11 mouse cellular contexts compared by ENCODE assay signal in genomic region chr17:36157782-36158181, GRCm38 (mm10). TPM values are rescaled to one million over a fixed set of nuclear protein-coding genes. Genes with fewer than 3 reads are reported as not detected.
A peak's percentile ranks its signal among the peaks of the same experiment; 100 is the strongest.
DNase-seq lines count a peak whose midpoint lies in the region; ATAC-seq and TF ChIP-seq lines count a peak whose summit lies in the region.
"Not testable (repeated sequence)": the region's sequence is repeated elsewhere in the genome, so short reads cannot be mapped to it uniquely, and the experiment has no call there.
"Had no signal": no experiment of that assay in that cellular context is flagged by ENCODE, and none has a peak within 500 bp of the region (broad histone marks: within the 10 kb centered on the region; RNA-seq: fewer than 3 reads in every experiment).

No protein-coding gene starts in this region.

- peaks cover 82% of the 10 kb centered on the region for H3K27me3 ChIP-seq in forebrain, embryonic 13.5 days
- peaks cover 49% of the 10 kb centered on the region for H3K27me3 ChIP-seq in heart, embryonic 16.5 days (ENCODE audit: control insufficient read depth, insufficient read depth, low read length)
- H3K27me3 ChIP-seq in kidney, adult 2 months (replicated peaks; ENCODE audit: control insufficient read depth, insufficient read depth, low read length), result not testable (repeated sequence)
- peaks cover 94% of the 10 kb centered on the region for H3K27me3 ChIP-seq in liver, embryonic 12.5 days (replicated peaks)
- peaks cover 44% of the 10 kb centered on the region for H3K27me3 ChIP-seq in midbrain, embryonic 14.5 days (ENCODE audit: control insufficient read depth, insufficient read depth, low read length)
- H3K27me3 ChIP-seq in stomach, embryonic 15.5 days (replicated peaks), result peaks cover 53% of the 10 kb centered on the region

- H3K4me2 ChIP-seq in forebrain, embryonic 13.5 days, result peak overlapping the region; percentile 57
- peak overlapping the region; percentile 52 for H3K4me2 ChIP-seq in heart, embryonic 16.5 days (ENCODE audit: low read depth, low read length)
- peak overlapping the region; percentile 50 for H3K4me2 ChIP-seq in liver, embryonic 12.5 days
- peak overlapping the region; percentile 49 for H3K4me2 ChIP-seq in midbrain, embryonic 14.5 days (ENCODE audit: low read length)
- H3K4me2 ChIP-seq in stomach, embryonic 15.5 days, result peak overlapping the region; percentile 58

- not testable (repeated sequence) for ATAC-seq in forebrain, embryonic 13.5 days; liver, embryonic 12.5 days; midbrain, embryonic 14.5 days (ENCODE audit: low FRiP score, low TSS enrichment); stomach, embryonic 15.5 days (ENCODE audit: insufficient read depth, low FRiP score, low read depth)
- ATAC-seq in heart, embryonic 16.5 days (replicated peaks; ENCODE audit: extremely low read depth, insufficient read depth, low FRiP score), result 0 out of 2 replicates have a peak, but pooled peaks have one; percentile 45

- peak overlapping the region; percentile 43; the same call in 1 of the 2 replicates for H3K9ac ChIP-seq in forebrain, embryonic 13.5 days
- 0 out of 2 replicates have a peak overlapping the region, but pooled peaks have one; percentile 2 for H3K9ac ChIP-seq in heart, embryonic 16.5 days (ENCODE audit: low read length)
- not testable (repeated sequence) for H3K9ac ChIP-seq in liver, embryonic 12.5 days; midbrain, embryonic 14.5 days (replicated peaks; ENCODE audit: low read length); stomach, embryonic 15.5 days

- peak; percentile 59 for DNase-seq in embryo, embryonic 10 days (ENCODE audit: low spot score)
- DNase-seq in kidney, adult 2 months, result peak; percentile 20
- DNase-seq in midbrain, embryonic 14.5 days, result peak; percentile 49

- H3K4me1 ChIP-seq in forebrain, embryonic 13.5 days; heart, embryonic 16.5 days (ENCODE audit: control insufficient read depth, insufficient read depth, low read length); kidney, adult 2 months (ENCODE audit: control insufficient read depth, insufficient read depth, low read length); liver, embryonic 12.5 days; midbrain, embryonic 14.5 days (ENCODE audit: control insufficient read depth, insufficient read depth, low read length); stomach, embryonic 15.5 days: not testable (repeated sequence)

- not testable (repeated sequence) for TF ChIP-seq CTCF in kidney, adult 2 months (conservative IDR thresholded peaks at IDR 0.05; ENCODE audit: insufficient read depth, insufficient read length, low read depth, low read length)

- under 1% methylated on average over 36 of the region's 36 CpGs for WGBS in forebrain, embryonic 13.5 days
- WGBS in heart, embryonic 16.5 days, result 0% methylated on average over 36 of the region's 36 CpGs
- WGBS in kidney, adult 2 months, result 3% methylated on average over 36 of the region's 36 CpGs
- 2% methylated on average over 36 of the region's 36 CpGs for WGBS in liver, embryonic 12.5 days (ENCODE audit: insufficient replicate concordance)
- WGBS in midbrain, embryonic 14.5 days, result under 1% methylated on average over 36 of the region's 36 CpGs
- 0% methylated on average over 35 of the region's 36 CpGs for WGBS in stomach, embryonic 15.5 days

- H3K27ac ChIP-seq in forebrain, embryonic 13.5 days; heart, embryonic 16.5 days (ENCODE audit: low read length); kidney, adult 2 months (ENCODE audit: insufficient read depth, low read depth, low read length); liver, embryonic 12.5 days; midbrain, embryonic 14.5 days (replicated peaks; ENCODE audit: low read depth, low read length); stomach, embryonic 15.5 days: not testable (repeated sequence)

- H3K4me3 ChIP-seq in forebrain, embryonic 13.5 days, result peak overlapping the region; percentile 28
- H3K4me3 ChIP-seq in heart, embryonic 16.5 days (ENCODE audit: low read length), result peak overlapping the region; percentile 31
- H3K4me3 ChIP-seq in kidney, adult 2 months (ENCODE audit: insufficient read depth, low read depth, low read length), result not testable (repeated sequence)
- peak overlapping the region; percentile 13; the same call in 1 of the 2 replicates for H3K4me3 ChIP-seq in liver, embryonic 12.5 days
- H3K4me3 ChIP-seq in midbrain, embryonic 14.5 days (replicated peaks; ENCODE audit: low read depth, low read length), result peak overlapping the region; percentile 22
- H3K4me3 ChIP-seq in stomach, embryonic 15.5 days (replicated peaks), result peak overlapping the region; percentile 34

- H3K36me3 ChIP-seq in forebrain, embryonic 13.5 days (ENCODE audit: poor library complexity, severe bottlenecking); heart, embryonic 16.5 days (ENCODE audit: control insufficient read depth, insufficient read depth); kidney, adult 2 months (ENCODE audit: control insufficient read depth, insufficient read depth, low read length); liver, embryonic 12.5 days; midbrain, embryonic 14.5 days (ENCODE audit: control insufficient read depth, insufficient read depth, low read length); stomach, embryonic 15.5 days: not testable (repeated sequence)

- TF ChIP-seq POLR2A in kidney, adult 2 months (IDR thresholded peaks at IDR 0.05; ENCODE audit: low read depth, low read length), result not testable (repeated sequence)

- not testable (repeated sequence) for H3K9me3 ChIP-seq in forebrain, embryonic 13.5 days (replicated peaks); heart, embryonic 16.5 days (replicated peaks; ENCODE audit: control insufficient read depth, low read length); liver, embryonic 12.5 days (replicated peaks); midbrain, embryonic 14.5 days (ENCODE audit: control insufficient read depth, low read length); stomach, embryonic 15.5 days

RNA-seq across cellular contexts. Expression of gene Gm8909, which starts 10.6 kb away (rescaled TPM):
- not detected in 2 replicates for polyA plus RNA-seq in forebrain, embryonic 13.5 days (2015; fragmentation: Nextera tagmentation; extraction: Ambion mirVana)
- 1.8 and 1.9 TPM in 2 replicates for polyA plus RNA-seq in heart, embryonic 16.5 days (2015; fragmentation: Nextera tagmentation; extraction: Ambion mirVana)
- polyA plus RNA-seq in kidney, adult 2 months (2012; rRNA removed), result 0.14 TPM in 1 of 2 replicates, not detected in the other
- polyA plus RNA-seq in liver, embryonic 12.5 days (2016; fragmentation: Nextera tagmentation; extraction: Ambion mirVana), result not detected in 2 replicates
- not detected in 2 replicates for polyA plus RNA-seq in midbrain, embryonic 14.5 days (2014; fragmentation: Nextera tagmentation; extraction: Ambion mirVana)
- 0.79 and 0.94 TPM in 2 replicates for polyA plus RNA-seq in stomach, embryonic 15.5 days (2015; fragmentation: Nextera tagmentation; extraction: Ambion mirVana)
- polyA plus RNA-seq: cortical plate, adult 2 months; myocyte had no signal

RNA-seq across cellular contexts. Expression of gene Gm7030, which starts 28.6 kb away (rescaled TPM):
- not detected in 2 replicates for polyA plus RNA-seq in forebrain, embryonic 13.5 days (2015; fragmentation: Nextera tagmentation; extraction: Ambion mirVana)
- polyA plus RNA-seq in heart, embryonic 16.5 days (2015; fragmentation: Nextera tagmentation; extraction: Ambion mirVana), result 0.22 and 0.39 TPM in 2 replicates
- polyA plus RNA-seq in kidney, adult 2 months (2012; rRNA removed), result 0.19 TPM in 1 of 2 replicates, not detected in the other
- polyA plus RNA-seq in liver, embryonic 12.5 days (2016; fragmentation: Nextera tagmentation; extraction: Ambion mirVana), result not detected in 2 replicates
- polyA plus RNA-seq in midbrain, embryonic 14.5 days (2014; fragmentation: Nextera tagmentation; extraction: Ambion mirVana), result not detected in 2 replicates
- 0.30 TPM in 1 of 2 replicates, not detected in the other for polyA plus RNA-seq in stomach, embryonic 15.5 days (2015; fragmentation: Nextera tagmentation; extraction: Ambion mirVana)
- polyA plus RNA-seq: activated CD4-positive, CD25-positive, alpha-beta regulatory T cell, adult 4 months; cortical plate, adult 2 months; lung, adult 2 months; myocyte had no signal

RNA-seq across cellular contexts. Expression of gene H2-T3, which starts 32.3 kb away (rescaled TPM):
- not detected in 2 replicates for polyA plus RNA-seq in forebrain, embryonic 13.5 days (2015; fragmentation: Nextera tagmentation; extraction: Ambion mirVana)
- polyA plus RNA-seq in heart, embryonic 16.5 days (2015; fragmentation: Nextera tagmentation; extraction: Ambion mirVana), result 0.21 and 0.97 TPM in 2 replicates
- not detected in 2 replicates for polyA plus RNA-seq in kidney, adult 2 months (2012; rRNA removed)
- not detected in 2 replicates for polyA plus RNA-seq in liver, embryonic 12.5 days (2016; fragmentation: Nextera tagmentation; extraction: Ambion mirVana)
- polyA plus RNA-seq in midbrain, embryonic 14.5 days (2014; fragmentation: Nextera tagmentation; extraction: Ambion mirVana), result not detected in 2 replicates
- polyA plus RNA-seq in stomach, embryonic 15.5 days (2015; fragmentation: Nextera tagmentation; extraction: Ambion mirVana), result 4.5 and 5.6 TPM in 2 replicates
- polyA plus RNA-seq: cortical plate, adult 2 months; lung, adult 2 months; myocyte had no signal

RNA-seq across cellular contexts. Expression of gene Gm19684, which starts 36.3 kb away (rescaled TPM):
- not detected in 2 replicates for polyA plus RNA-seq in forebrain, embryonic 13.5 days (2015; fragmentation: Nextera tagmentation; extraction: Ambion mirVana)
- 0.21 TPM in 1 of 2 replicates, not detected in the other for polyA plus RNA-seq in heart, embryonic 16.5 days (2015; fragmentation: Nextera tagmentation; extraction: Ambion mirVana)
- polyA plus RNA-seq in kidney, adult 2 months (2012; rRNA removed), result 0.15 and 0.36 TPM in 2 replicates
- not detected in 2 replicates for polyA plus RNA-seq in liver, embryonic 12.5 days (2016; fragmentation: Nextera tagmentation; extraction: Ambion mirVana)
- polyA plus RNA-seq in midbrain, embryonic 14.5 days (2014; fragmentation: Nextera tagmentation; extraction: Ambion mirVana), result not detected in 2 replicates
- polyA plus RNA-seq in stomach, embryonic 15.5 days (2015; fragmentation: Nextera tagmentation; extraction: Ambion mirVana), result not detected in 2 replicates
- polyA plus RNA-seq: cortical plate, adult 2 months; myocyte had no signal
